Mouse (Mus musculus) megakaryocyte, embryonic 14.5 days (primary cell): ENCODE measurements around the gene Pa2g4. TPM values are rescaled to one million over a fixed set of nuclear protein-coding genes. Genes with fewer than 3 reads are reported as not detected.
"Not testable (repeated sequence)": the region's sequence is repeated elsewhere in the genome, so short reads cannot be mapped to it uniquely, and the experiment has no call there.

Experiments used
- H3K27me3 ChIP-seq: replicated peaks from 2 replicates; pipeline ENCODE3; 2012; ENCODE audit warnings: inconsistent platforms
- H3K36me3 ChIP-seq: replicated peaks from 2 replicates; pipeline ENCODE3; 2012; ENCODE audit warnings: low read length, inconsistent platforms, mixed read lengths
- H3K4me1 ChIP-seq: 2 replicates; pipeline ENCODE4 v1.6.1; 2012; ENCODE audit warnings: inconsistent platforms
- H3K4me3 ChIP-seq: replicated peaks from 2 replicates; pipeline ENCODE3; 2012; ENCODE audit warnings: moderate library complexity, mild to moderate bottlenecking, inconsistent platforms
- H3K9me3 ChIP-seq: 2 replicates; pipeline ENCODE4 v1.6.1; 2012; ENCODE audit warnings: inconsistent platforms
- FLI1 ChIP-seq: IDR thresholded peaks from 2 replicates; pipeline ENCODE4 v1.6.1; 2012; ENCODE audit warnings: low read length, inconsistent platforms, mixed read lengths
- GATA1 ChIP-seq: IDR thresholded peaks from 3 replicates; pipeline ENCODE4 v1.6.1; 2012; ENCODE audit warnings: mixed read lengths, low read length, inconsistent platforms, borderline replicate concordance
- polyA plus RNA-seq: library from polyadenylated mRNA; stranded (reverse); fragments of >175 nt; gene quantifications from 2 replicates; pipeline ENCODE4 v1.2.3, GENCODE M21; 2012; ENCODE audit warnings: low replicate concordance; ENCODE audit not compliant: insufficient read depth

The Pa2g4 gene
- polyA plus RNA-seq, 1 experiment = 451 TPM

GRCm38 (mm10) chr10:128548947-128549681 lies 16.7 kb downstream of the Pa2g4 start, which contains the start of gene Rpl41:
Rpl41 (minus strand) TSS chr10:128549305.
- 0 out of 2 replicates have a peak, but pooled peaks have one; percentile 50 for TF ChIP-seq FLI1
- peak; percentile 66; the same call in 1 of the 3 replicates for TF ChIP-seq GATA1
- Histone ChIP-seq H3K4me1 (peaks cover 39% of the 10 kb centered on the region), H3K36me3 (peaks cover 20% of the 10 kb centered on the region), H3K4me3 (peak within 1 kb of the TSS; percentile 95), H3K9me3 (no peaks in the 10 kb centered on the region), H3K27me3 (no peaks in the 10 kb centered on the region)

- H3K27me3 ChIP-seq, H3K9me3 ChIP-seq: not testable (repeated sequence)
- peak overlapping the region; percentile 97 for H3K4me3 ChIP-seq
- H3K4me1 ChIP-seq = peaks cover 46% of the 10 kb centered on the region
- peaks cover 29% of the 10 kb centered on the region for H3K36me3 ChIP-seq
Observed at GRCm38 (mm10) chr10:128548051-128548791, 17.6 kb downstream of the Pa2g4 start.

- Histone ChIP-seq H3K4me1 (peaks cover 50% of the 10 kb centered on the region), H3K4me3 (peak within 1 kb of the TSS; percentile 97), H3K9me3 (no peaks in the 10 kb centered on the region), H3K27me3 (no peaks in the 10 kb centered on the region), H3K36me3 (peaks cover 36% of the 10 kb centered on the region)
- TF ChIP-seq GATA1 (no peak), FLI1 (peak; percentile 90)
Observed at GRCm38 (mm10) chr10:128547361-128548032, 18.3 kb downstream of the Pa2g4 start, which contains the start of gene Zc3h10. Zc3h10 (minus strand) TSS chr10:128547774.

- Histone ChIP-seq H3K4me3 (peak overlapping the region; percentile 97), H3K27me3 (no peaks in the 10 kb centered on the region), H3K4me1 (peaks cover 50% of the 10 kb centered on the region), H3K36me3 (peaks cover 43% of the 10 kb centered on the region), H3K9me3 (no peaks in the 10 kb centered on the region)
- TF ChIP-seq FLI1 = no peak
- TF ChIP-seq GATA1 = no peak
Observed at GRCm38 (mm10) chr10:128546787-128547186, 19.0 kb downstream of the Pa2g4 start.

- H3K36me3 ChIP-seq = peaks cover 46% of the 10 kb centered on the region
- H3K4me1 ChIP-seq = peaks cover 50% of the 10 kb centered on the region
- peak overlapping the region; percentile 97 for H3K4me3 ChIP-seq
- TF ChIP-seq GATA1 (no peak), FLI1 (no peak)
- H3K9me3 ChIP-seq = no peaks in the 10 kb centered on the region
- H3K27me3 ChIP-seq = no peaks in the 10 kb centered on the region
Observed at GRCm38 (mm10) chr10:128546361-128546760, 19.4 kb downstream of the Pa2g4 start.

GRCm38 (mm10) chr10:128545570-128545898 lies 20.3 kb downstream of the Pa2g4 start:
- Histone ChIP-seq H3K36me3 (peaks cover 52% of the 10 kb centered on the region), H3K9me3 (no peaks in the 10 kb centered on the region), H3K27me3 (no peaks in the 10 kb centered on the region), H3K4me1 (peaks cover 49% of the 10 kb centered on the region), H3K4me3 (no peak overlapping the region)
- TF ChIP-seq FLI1 = no peak
- TF ChIP-seq GATA1 = no peak

- peaks cover 52% of the 10 kb centered on the region for H3K36me3 ChIP-seq
- no peaks in the 10 kb centered on the region for H3K27me3 ChIP-seq
Observed at GRCm38 (mm10) chr10:128544674-128545569, 20.9 kb downstream of the Pa2g4 start.

GRCm38 (mm10) chr10:128544151-128544657 lies 21.6 kb downstream of the Pa2g4 start:
- Histone ChIP-seq H3K27me3 (no peaks in the 10 kb centered on the region), H3K4me1 (peaks cover 38% of the 10 kb centered on the region), H3K36me3 (peaks cover 52% of the 10 kb centered on the region), H3K4me3 (no peak overlapping the region), H3K9me3 (no peaks in the 10 kb centered on the region)
- TF ChIP-seq GATA1 = no peak
- TF ChIP-seq FLI1 = no peak

More at GRCm38 (mm10) chr10:128544674-128545569, 20.9 kb downstream of the Pa2g4 start:
- no peak for TF ChIP-seq FLI1
- no peak for TF ChIP-seq GATA1
- no peaks in the 10 kb centered on the region for H3K9me3 ChIP-seq
- peaks cover 43% of the 10 kb centered on the region for H3K4me1 ChIP-seq
- H3K4me3 ChIP-seq = peak overlapping the region; percentile 23

GRCm38 (mm10) chr10:128543100-128543499 lies 22.7 kb downstream of the Pa2g4 start:
- Histone ChIP-seq H3K36me3 (peaks cover 52% of the 10 kb centered on the region), H3K27me3 (no peaks in the 10 kb centered on the region), H3K9me3 (no peaks in the 10 kb centered on the region), H3K4me3 (no peak overlapping the region), H3K4me1 (peaks cover 41% of the 10 kb centered on the region)
- TF ChIP-seq FLI1 (no peak), GATA1 (no peak)
